Mouse (Mus musculus): ENCODE data around the gene Khdrbs2.
A peak's percentile ranks its signal among the peaks of the same experiment; 100 is the strongest.

Gene Khdrbs2

GRCm38 (mm10) chr1:32172506-32173239 lies at the start of gene Khdrbs2:
TSS of gene Khdrbs2 (plus strand) at chr1:32172714.
- peak; percentile 94 for DNase-seq (ENCODE audit: low spot score)

DNA sequence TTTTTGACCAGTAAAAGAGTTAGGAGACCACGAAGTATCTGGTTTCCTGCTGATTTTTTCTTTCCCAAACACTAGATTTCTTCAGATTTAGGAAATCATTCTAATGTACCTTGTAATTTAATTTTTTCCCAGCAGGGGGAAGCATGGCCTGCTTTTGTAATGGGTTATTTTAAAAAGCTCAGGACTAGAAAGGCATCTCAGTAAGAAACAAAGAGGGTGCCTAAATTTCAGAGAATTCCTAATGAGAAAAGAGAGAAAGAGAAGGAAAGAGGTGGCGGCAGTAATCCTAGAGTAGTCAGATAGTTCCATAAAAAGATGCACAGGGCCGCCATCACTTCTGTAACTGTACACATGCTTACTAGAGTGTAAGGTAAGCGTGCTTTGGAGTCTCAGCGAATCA lies 2.1 kb downstream of the Khdrbs2 start:
- DNase-seq (ENCODE audit: low spot score): peak; percentile 73

- no peak for DNase-seq (ENCODE audit: low spot score)
Measured at GRCm38 (mm10) chr1:32199664-32200260, 27.2 kb downstream of the Khdrbs2 start.

DNA sequence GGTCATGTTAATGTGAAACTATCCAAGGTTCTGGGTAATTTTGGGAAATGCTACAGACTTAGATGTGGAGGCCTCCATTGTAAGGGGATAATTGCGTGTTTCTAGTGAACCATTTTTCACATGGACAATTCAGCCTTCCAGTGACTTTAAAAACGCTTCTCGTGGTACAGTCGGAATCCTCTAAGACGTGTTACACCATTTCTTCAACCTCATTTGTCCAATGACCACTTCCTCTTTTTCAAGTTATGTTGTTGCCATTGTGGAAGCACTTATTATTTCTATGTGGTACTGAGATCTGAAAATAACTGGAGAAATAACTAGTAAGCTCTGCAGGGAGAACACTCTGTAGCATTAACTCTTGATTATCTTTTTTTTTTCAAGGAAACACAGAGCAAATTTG lies 75.9 kb downstream of the Khdrbs2 start:
- DNase-seq (ENCODE audit: low spot score): no peak

DNA sequence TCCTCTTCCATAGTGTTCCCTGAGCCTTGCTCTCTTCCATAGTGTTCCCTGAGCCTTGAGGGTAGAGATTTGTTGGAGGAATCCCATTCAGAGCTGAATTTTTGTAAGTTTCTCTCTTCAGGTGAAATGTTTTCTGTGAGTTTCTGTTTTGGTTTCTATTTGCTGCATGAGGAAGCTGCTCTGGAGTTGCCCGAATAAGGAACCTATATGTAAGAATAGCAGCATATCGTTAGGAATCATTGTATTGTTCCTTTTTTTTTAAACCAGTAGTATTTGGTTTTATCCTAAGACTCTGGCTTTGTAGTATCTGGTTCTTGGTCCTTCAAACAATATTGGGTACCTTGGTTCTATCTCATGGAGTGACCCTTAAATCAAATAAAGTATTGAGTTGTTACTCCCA lies 77.1 kb downstream of the Khdrbs2 start:
- DNase-seq (ENCODE audit: low spot score): no peak

DNA sequence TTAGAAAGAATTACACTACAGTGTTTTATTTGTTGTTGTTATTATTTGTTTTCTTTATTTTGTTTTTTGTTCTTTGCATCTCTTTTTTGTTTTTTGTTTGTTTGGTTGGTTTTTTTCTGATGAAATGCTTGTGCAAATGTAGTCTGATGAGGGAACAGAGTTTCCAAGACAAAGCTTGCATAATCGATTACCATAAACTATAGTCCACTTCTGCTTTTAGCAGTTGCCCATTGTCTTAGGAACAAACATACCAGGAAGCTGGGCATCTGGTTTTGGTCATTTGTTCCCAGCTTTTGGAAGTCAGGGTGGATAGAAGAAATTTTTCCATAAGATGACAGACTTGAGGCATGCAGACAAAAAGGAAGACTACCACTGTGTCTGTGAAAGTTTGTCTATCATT lies 77.8 kb downstream of the Khdrbs2 start:
- no peak for DNase-seq (ENCODE audit: low spot score)

DNA sequence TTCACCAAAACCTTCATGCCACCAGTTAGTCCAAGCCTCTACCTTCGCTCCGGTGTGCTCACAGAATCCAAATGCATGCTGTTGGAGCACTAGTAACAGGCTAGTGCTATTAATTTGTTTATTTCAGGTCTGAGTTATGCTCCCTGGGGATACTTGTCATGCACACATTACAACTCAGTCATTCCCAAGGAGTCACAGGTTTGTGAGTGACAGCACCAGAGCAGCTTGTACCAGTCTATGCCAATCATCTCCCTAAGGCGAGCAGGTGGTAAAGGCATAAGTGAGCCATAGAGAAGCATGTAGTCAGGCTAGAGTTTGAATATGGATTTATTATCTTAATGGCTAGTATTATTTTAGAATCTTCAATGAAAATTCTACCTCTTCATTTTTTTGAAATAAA lies 86.4 kb downstream of the Khdrbs2 start:
- no peak for DNase-seq (ENCODE audit: low spot score)

DNA sequence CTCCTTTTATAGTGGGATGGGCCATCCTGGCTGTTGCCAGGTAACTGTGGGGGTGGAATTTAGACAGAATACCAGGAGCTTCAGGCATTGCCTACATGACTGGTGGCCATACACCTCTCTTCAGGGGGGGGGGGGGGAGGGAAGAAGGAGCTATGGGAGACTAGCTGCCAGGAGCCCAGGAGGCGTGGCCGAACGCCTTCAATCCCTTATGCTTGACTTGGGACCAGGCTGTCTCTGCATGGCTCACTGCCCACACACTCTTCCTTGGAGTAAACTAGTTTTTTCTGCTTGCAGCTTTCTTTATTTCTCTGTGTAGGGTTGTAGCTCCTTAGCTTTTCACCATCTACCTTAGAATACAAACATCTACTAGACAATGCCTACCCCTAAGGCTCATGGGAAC lies 98.0 kb downstream of the Khdrbs2 start:
- DNase-seq (ENCODE audit: low spot score): no peak

GRCm38 (mm10) chr1:32294702-32295101 lies 122.2 kb downstream of the Khdrbs2 start:
- no peak for DNase-seq (ENCODE audit: low spot score)

DNA sequence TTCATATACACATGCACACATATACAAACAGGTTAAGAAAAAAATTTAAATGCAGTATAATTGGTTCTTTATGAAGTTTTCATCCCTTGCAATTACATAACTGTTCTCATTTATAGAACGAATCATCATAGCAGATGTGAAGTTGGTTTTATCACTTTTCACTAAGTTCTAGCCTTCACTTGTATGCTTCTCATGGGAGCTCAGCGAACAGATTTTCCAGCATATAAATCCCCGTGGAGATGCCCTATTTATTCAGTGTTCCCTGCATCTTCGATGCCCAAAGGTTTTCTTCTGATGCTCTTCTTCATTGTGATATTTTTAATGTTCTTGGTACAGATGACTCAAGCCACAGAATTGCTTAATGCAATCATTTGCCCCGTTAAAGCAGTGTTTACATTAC lies 128.9 kb downstream of the Khdrbs2 start:
- DNase-seq (ENCODE audit: low spot score): no peak

- DNase-seq (ENCODE audit: low spot score): no peak
Measured at GRCm38 (mm10) chr1:32309074-32309473, 136.6 kb downstream of the Khdrbs2 start.

DNA sequence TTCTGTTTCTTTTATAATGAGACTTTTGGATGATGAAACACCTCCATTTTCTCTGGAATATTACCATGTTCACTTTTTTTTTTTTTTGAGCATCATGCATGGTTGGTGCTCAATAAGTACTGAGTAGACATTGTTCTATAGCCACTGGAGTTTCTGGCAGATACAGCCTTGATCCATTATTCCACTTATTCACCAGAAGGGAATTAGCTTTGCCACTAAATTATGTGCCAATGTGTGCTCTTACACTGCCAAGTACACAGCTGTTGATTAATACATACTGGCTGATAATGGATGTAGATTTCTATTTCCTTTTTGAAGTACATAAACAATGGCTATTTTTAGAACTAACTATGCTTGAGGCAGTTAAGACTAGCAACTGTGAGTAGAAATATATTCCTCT lies 137.1 kb downstream of the Khdrbs2 start:
- DNase-seq (ENCODE audit: low spot score): no peak

- DNase-seq (ENCODE audit: low spot score): no peak
Measured at GRCm38 (mm10) chr1:32339108-32339507, 166.6 kb downstream of the Khdrbs2 start.

DNA sequence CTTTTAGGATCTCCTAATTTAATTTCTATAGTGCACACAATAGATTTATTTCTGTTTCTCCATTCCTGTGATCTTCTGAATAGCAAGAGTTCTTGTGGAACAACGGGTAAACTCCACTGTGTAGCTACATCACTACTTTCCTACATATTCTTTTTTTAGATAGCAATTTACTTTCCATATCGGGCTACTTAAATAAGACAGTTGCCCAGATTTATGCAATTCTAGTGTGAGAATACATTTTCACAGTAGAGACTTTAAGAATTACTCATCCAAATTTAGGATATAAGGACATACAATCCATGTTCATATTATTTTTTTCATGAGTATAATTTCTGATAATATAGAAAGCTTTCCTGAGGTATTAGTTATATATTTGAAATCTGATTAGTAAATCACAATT lies 175.0 kb downstream of the Khdrbs2 start:
- DNase-seq (ENCODE audit: low spot score): no peak

- DNase-seq (ENCODE audit: low spot score): no peak
Measured at GRCm38 (mm10) chr1:32352076-32352475, 179.6 kb downstream of the Khdrbs2 start.

DNA sequence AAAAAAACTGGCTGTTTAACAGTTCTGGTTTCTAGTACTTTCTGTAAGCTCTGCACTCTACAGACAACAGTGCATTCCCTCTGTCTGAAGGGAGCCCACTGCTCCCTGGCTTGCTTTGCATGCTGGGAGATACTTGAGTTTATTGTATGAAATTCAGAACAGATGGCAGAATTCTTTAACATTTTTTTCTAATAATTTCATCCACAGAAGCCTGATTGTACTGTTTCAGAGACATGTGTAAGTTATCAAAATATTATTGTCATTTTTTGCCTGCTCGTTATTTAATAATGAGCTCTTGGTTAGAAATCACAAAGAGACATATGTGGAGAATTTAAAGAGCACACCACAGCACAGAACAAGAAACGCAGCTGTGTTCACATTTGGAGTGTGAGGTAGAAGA lies 191.0 kb downstream of the Khdrbs2 start:
- DNase-seq (ENCODE audit: low spot score): no peak

DNA sequence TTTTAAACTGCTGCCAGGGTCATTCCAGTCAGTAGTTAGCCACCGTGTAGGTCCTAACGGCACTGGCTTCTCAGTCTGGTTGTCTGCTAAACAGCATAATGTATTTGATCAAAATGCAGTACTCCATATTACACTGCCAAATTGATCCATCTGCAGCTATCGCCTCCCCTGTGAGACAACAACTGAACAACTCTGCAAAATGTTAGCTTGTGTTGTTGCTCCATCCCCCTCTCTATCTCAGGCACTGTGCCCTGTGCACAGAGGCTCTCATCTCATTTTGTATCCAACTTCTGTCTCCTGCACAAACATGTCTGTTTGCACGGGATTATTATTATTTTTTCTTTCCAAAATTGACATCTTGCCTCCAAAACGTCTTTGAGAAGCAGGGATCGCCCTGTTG lies 225.0 kb downstream of the Khdrbs2 start:
- DNase-seq (ENCODE audit: low spot score): no peak

GRCm38 (mm10) chr1:32407651-32408050 lies 235.1 kb downstream of the Khdrbs2 start:
- DNase-seq (ENCODE audit: low spot score): no peak

DNA sequence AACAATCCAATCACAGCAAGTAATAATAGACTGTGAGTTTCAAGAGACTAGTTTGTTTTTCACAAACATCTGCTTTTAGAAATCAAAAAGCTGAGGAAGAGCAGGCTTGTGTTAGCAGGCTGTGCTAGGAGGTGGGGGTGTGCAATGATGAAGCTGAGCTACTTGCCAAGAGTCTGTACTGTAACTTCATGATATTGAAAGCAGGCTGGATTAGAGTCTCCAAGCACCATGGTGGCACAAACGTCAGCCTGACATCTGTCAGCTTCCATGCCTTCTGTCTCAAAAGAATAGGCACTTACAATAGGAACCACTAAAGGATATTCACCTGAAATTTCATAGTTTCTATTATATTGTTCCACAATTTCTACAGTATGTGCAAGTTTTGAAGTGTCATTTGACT lies 255.9 kb downstream of the Khdrbs2 start:
- DNase-seq (ENCODE audit: low spot score): no peak

GRCm38 (mm10) chr1:32429493-32429892 lies 257.0 kb downstream of the Khdrbs2 start:
- no peak for DNase-seq (ENCODE audit: low spot score)

- DNase-seq (ENCODE audit: low spot score): no peak
Measured at GRCm38 (mm10) chr1:32430516-32430915, 258.0 kb downstream of the Khdrbs2 start.

GRCm38 (mm10) chr1:32433118-32433517 lies 260.6 kb downstream of the Khdrbs2 start:
- no peak for DNase-seq (ENCODE audit: low spot score)

- DNase-seq (ENCODE audit: low spot score): no peak
Measured at GRCm38 (mm10) chr1:32443927-32444326, 271.4 kb downstream of the Khdrbs2 start.

- DNase-seq (ENCODE audit: low spot score): no peak
Measured at GRCm38 (mm10) chr1:32463103-32463516, 290.6 kb downstream of the Khdrbs2 start.
